Mouse (Mus musculus) gastrocnemius, postnatal 10 days (tissue): ENCODE measurements around the gene Slc48a1. TPM values are rescaled to one million over a fixed set of nuclear protein-coding genes. Genes with fewer than 3 reads are reported as not detected.
A peak's percentile ranks its signal among the peaks of the same experiment; 100 is the strongest.

Experiments
- DNase-seq: peaks from one replicate; pipeline ENCODE4 v3.0.0; 2021; ENCODE audit warnings: mixed read lengths
- total RNA-seq, 2 experiments: library from RNA; stranded (reverse); gene quantifications; 2 replicates each; pipeline ENCODE4 v1.2.3; 2021

Slc48a1 gene
- total RNA-seq, 2 experiments from 2014 or later: 34.5 to 42.6 TPM

- DNase-seq: peak; percentile 51
Measured at GRCm38 (mm10) chr15:97781961-97782748, 3.8 kb downstream of the Slc48a1 start.

DNA sequence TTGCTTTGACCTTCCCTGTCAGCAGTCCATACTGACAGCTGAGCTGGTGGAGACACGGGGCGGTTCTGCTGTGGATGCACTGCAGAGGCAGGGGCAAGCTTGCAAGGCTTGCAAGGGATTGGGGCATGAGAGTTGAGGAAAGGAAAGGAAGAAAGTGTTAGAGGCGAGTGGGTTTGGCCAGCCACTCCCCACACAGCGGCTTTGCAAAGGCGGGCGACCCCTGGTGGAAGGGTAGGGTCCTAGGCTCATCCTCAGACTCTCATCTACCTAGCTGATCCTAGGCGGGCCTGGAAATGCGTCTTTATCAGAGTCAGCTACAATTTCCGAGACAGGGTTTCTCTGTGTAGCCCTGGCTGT is 4.4 kb downstream of the Slc48a1 start:
- peak; percentile 79 for DNase-seq

GRCm38 (mm10) chr15:97784092-97784559 is 5.8 kb downstream of the Slc48a1 start:
- peak; percentile 93 for DNase-seq

DNA sequence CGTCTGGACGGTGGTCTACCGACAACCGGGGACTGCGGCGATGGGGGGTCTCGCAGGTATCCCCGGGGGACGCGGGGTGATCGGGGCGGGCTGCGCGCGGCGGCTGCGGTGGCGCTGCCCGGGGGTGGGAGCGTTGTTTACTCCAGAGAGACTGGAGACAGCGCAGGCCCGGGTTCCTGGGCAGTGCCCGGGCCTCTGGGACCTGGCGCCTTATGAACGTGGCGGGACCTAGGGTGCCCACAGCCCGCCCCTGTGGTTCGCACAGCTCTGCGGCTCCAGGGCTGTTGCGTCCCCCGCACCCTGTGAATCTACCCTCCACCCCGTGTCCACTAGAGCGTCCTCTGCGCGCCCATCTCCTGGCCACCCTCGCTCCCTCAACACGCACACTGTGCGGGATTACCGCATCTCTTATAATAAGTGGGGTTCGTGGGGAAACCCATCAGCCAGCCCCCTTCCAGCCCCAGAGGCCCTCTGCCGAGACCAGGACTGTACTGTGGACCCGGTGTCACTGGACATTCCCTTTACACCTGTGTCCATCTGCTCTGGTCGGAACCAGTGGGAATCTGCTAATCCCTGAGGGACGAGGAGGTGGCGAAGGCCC is 6.3 kb downstream of the Slc48a1 start:
- no peak for DNase-seq

DNA sequence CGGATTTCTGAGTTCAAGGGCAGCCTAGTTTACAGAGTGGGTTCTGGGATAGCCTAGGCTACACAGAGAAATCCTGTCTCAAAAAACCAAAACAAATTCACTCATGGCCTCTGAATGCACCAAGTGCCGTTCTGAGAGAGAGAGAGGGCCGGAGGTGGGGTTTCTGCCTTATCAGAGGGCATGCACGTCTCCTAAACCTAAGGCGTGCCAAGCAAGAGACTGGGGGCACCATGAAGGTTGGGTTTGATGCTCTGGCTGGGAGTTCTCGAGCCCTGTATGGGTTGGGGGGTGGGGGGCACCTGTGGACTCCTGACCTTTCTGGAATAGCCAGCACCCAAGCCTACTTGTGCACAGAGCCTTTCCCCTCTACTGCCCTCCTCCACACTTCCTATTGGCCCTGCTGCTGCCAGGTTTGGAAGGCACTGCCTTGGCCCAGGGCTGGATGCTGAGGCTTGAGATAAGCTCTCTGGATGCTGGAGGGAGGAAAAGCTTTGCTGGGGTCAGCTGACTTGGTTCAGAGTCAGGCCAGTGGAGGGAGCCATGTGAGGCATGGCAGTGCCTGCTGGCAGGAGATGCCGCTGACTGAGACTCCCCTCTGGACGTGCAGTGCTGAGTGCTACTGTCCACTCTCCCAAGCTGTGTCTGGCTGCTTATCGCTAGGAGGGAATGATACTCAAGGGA is 7.6 kb downstream of the Slc48a1 start:
- DNase-seq: no peak

DNA sequence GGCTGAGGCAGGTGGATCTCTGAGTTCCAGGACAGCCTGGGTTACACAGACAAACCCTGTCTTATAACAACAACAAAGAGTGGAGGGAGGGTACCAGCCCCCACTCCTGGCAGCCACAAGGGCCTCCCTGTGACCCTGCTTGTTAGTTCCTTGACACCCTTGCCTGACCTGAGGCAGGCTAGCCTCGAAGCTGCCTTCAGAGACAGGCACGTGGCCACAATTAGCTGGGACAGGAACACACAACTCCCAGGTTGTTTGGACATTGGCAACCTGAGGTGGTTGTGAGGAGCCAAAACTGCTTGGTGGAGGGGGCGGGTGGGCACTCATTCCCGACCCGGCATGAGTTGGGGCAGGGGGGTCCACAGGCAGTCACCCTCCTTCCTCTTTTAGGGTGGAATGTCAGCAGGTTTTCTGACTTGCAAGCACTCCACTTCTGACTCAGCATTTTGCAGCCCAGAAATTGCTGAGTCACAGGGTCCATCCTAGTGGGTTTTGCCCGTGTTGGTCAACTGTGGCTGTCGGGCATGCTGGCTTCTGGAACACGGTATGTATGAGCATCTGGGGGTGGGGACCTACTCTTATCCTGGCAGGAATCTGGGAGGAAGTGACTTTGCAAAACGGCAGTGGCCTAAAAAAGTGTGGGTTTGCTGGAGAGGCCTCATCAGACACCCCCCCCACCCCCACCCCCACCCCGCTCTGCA is 8.2 kb downstream of the Slc48a1 start:
- no peak for DNase-seq

- DNase-seq: no peak
Measured at GRCm38 (mm10) chr15:97787148-97787798, 9.0 kb downstream of the Slc48a1 start.

GRCm38 (mm10) chr15:97787799-97788667 is 9.7 kb downstream of the Slc48a1 start:
- no peak for DNase-seq

DNA sequence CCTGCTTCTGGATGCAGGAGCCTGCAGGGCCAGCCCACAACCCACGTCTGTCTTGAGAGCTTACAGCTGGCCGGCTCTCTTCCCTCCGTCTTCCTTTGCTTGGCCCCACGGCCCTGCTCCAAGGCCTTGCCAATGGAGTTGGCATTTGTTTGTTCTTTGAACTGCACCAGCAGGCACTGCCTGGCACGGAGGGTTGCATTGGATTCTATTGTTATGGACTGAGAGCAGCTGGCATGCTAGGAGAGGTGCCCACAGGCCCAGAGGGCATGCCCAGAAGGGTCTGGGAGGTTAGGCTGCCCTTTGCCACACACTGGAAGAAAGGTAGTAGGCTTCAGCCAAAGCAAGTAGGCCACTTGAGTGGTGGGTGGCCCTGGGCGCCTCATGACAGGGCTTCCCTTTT is 10.5 kb downstream of the Slc48a1 start:
- peak; percentile 49 for DNase-seq

GRCm38 (mm10) chr15:97789761-97790505 is 11.6 kb downstream of the Slc48a1 start:
- peak; percentile 71 for DNase-seq

DNA sequence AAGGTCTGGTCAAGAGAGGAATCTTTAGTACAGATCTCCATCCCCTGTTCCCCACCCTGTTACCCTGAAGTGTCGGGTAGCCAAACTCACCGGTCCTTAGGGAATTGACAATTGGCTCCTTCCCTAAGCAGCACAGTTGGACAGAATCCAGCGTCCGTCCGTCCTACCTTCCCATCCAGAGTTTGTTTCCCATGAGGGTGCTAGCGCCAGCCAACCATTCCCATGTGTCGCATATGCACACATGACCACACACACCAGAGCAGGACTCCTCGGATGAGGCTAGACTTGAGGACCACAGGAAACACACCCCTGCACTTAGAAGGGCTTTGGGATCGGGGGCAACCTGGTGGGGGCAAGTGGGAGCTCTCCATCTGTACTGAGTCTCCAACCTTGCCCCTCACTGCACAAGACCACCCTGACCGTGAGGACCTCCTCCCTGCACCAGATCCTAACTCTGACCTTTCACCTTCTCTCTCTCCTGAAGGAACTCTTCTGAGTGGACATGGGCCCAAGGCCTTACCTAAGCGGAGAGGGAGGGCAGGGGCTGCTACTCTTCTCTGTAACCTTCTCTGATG is 12.9 kb downstream of the Slc48a1 start:
- no peak for DNase-seq

DNA sequence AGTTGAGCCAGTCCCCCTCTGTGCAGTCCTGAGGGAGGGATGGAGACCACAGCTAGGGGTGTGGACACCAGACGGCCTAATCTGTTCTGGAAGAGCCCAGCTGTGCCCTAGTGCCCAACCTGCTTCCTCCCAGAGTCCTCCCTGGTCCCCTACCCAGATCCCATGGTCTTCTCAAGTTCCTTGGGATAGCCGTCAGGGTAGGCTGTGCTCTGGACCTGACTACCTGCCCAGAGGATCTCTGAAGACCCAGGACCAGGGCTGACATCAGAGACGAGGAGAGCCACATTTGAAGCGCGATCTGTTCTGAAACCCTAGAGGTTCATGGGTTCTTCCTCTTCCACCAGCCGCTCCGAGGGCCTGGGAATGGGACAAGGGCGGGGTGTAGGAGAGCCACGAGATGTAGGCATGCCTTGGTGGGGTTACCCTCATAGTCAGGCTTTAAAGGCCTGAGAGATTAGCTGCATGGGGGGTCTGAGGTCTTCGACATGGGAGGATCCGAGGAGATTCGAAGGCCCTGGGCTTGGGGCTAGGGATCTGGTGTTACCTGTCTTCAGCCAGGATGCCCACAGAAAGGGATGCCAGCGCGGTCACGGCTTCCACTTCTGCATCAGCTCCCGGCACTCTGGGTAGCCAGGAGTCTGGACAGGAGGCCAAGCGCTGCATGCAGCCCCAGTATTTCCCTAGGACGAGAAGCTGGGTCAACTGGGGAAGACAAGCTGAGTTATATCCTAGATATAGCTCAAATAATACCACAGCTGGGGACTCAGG is 15.2 kb downstream of the Slc48a1 start:
- DNase-seq: no peak

DNA sequence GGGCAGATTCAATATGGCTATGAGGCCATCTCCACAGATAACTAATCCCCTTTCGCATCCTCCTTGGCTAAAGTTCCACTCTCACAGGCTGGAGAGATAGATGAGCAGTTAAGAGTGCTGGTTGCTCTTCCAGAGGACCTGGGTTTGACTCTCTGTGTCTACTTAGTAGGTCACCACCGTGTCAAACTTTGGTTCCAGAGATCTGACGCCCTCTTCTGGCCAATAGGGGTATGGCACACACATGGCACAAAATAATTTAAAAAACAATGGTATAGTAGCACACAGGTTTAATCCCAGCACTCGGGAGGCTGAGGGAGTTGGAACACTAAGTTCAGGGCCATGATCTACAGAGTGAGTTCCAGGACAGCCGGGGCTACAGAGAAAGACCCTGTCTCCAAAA is 15.9 kb downstream of the Slc48a1 start:
- DNase-seq: no peak

DNA sequence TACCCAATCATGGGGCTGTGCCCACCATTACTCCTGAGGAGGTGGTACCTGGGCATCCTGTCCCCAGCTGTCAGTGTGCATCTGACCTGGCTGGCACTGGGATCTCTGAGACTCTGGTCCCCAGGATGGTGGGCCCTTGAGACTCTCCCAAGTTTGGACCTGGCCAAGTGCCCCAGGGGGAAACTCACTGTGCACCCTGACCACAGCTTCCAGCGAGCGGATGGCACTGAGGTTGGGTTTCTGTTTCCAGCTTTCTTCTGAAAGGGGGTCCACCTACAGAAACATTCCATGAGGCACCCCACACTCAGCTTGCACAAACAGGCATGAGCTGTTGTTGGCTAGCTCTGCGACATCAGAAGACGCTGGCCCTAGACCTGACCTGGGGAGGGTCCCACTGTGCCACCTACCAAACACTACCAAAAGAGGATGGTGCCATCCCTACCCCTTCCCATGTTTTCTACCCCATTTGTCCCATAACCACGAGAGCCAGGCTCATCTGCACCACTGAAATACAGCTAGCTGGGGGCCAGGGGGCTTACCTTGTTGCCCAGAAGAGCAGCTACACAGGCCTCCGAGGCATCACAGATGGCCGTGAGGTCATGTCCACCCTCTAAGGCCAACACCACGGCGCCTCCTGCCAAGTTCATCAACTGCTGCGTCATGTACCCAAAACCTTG is 17.4 kb downstream of the Slc48a1 start:
- DNase-seq: no peak

GRCm38 (mm10) chr15:97796674-97797310 is 18.5 kb downstream of the Slc48a1 start:
- no peak for DNase-seq

DNA sequence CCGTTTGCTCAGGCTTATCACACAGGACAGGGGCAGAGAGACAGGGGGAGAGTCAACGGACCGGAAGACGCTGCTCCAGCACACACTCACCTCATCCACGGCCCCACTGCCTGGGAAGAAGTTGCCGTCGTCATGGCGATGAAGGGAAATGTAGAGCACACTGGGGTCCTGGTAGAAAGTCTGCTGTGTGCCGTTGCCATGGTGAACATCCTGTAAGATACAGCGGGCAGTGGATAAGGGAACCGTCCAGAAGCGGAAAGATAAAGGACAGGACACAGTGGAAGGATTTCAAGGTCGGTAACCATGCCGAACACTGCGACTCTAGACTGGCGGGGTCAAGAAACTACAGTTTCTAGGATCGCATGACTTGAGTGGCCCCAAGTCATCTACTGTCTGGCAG is 19.8 kb downstream of the Slc48a1 start:
- DNase-seq: no peak

- DNase-seq: no peak
Measured at GRCm38 (mm10) chr15:97799446-97799845, 21.1 kb downstream of the Slc48a1 start.

- no peak for DNase-seq
Measured at GRCm38 (mm10) chr15:97800853-97801252, 22.5 kb downstream of the Slc48a1 start.
